Mouse (Mus musculus): ENCODE data around the gene Myadml2. TPM values are rescaled to one million over a fixed set of nuclear protein-coding genes. Genes with fewer than 3 reads are reported as not detected.
A peak's percentile ranks its signal among the peaks of the same experiment; 100 is the strongest.
"Not testable (repeated sequence)": the region's sequence is repeated elsewhere in the genome, so short reads cannot be mapped to it uniquely, and the experiment has no call there.

Gene Myadml2
- polyA plus RNA-seq, 1 experiment, result 0.83 TPM

GRCm38 (mm10) chr11:120676951-120677350 is 29.0 kb upstream of the Myadml2 start:
- peaks cover 3% of the 10 kb centered on the region for H3K36me3 ChIP-seq (ENCODE audit: control insufficient read depth, insufficient read depth, low read length)
- peaks cover 6% of the 10 kb centered on the region; the same call in 1 of the 2 replicates for H3K4me1 ChIP-seq (ENCODE audit: control insufficient read depth, insufficient read depth, insufficient read length)
- H3K27ac ChIP-seq (ENCODE audit: insufficient read depth, low read length), result no peak overlapping the region

GRCm38 (mm10) chr11:120675875-120676274 is 27.9 kb upstream of the Myadml2 start:
- WGBS, result 67% methylated on average over 5 of the region's 5 CpGs
- H3K4me1 ChIP-seq (ENCODE audit: control insufficient read depth, insufficient read depth, insufficient read length), result not testable (repeated sequence)

More at GRCm38 (mm10) chr11:120676951-120677350, 29.0 kb upstream of the Myadml2 start:
- 91% methylated on average over 4 of the region's 4 CpGs for WGBS
- Histone ChIP-seq H3K4me3 (ENCODE audit: extremely low read depth, insufficient read depth, insufficient read length) (no peak overlapping the region), H3K27me3 (ENCODE audit: control insufficient read depth, insufficient read depth, low read length) (no peaks in the 10 kb centered on the region)
- no peak for DNase-seq (ENCODE audit: low read depth in 1 of 2, low spot score in 2 of 2)
- TF ChIP-seq POLR2A (IDR thresholded peaks at IDR 0.05; ENCODE audit: low read depth, low read length) (no peak), CTCF (IDR thresholded peaks at IDR 0.05; ENCODE audit: extremely low read depth, insufficient read depth, insufficient read length, insufficient replicate concordance) (no peak)

GRCm38 (mm10) chr11:120673594-120674122 is 25.7 kb upstream of the Myadml2 start:
- DNase-seq (ENCODE audit: low read depth in 1 of 2, low spot score in 2 of 2), result no peak
- 31% methylated on average over 12 of the region's 12 CpGs for WGBS
- Histone ChIP-seq H3K4me1 (ENCODE audit: control insufficient read depth, insufficient read depth, insufficient read length) (peaks cover 6% of the 10 kb centered on the region; the same call in 1 of the 2 replicates), H3K36me3 (ENCODE audit: control insufficient read depth, insufficient read depth, low read length) (peaks cover 3% of the 10 kb centered on the region), H3K27me3 (ENCODE audit: control insufficient read depth, insufficient read depth, low read length) (no peaks in the 10 kb centered on the region), H3K27ac (ENCODE audit: insufficient read depth, low read length) (peak overlapping the region; percentile 93), H3K4me3 (ENCODE audit: extremely low read depth, insufficient read depth, insufficient read length) (peak overlapping the region; percentile 81)
- no peak for TF ChIP-seq POLR2A (IDR thresholded peaks at IDR 0.05; ENCODE audit: low read depth, low read length)
- TF ChIP-seq CTCF (IDR thresholded peaks at IDR 0.05; ENCODE audit: extremely low read depth, insufficient read depth, insufficient read length, insufficient replicate concordance), result no peak

More at GRCm38 (mm10) chr11:120675875-120676274, 27.9 kb upstream of the Myadml2 start:
- DNase-seq (ENCODE audit: low read depth in 1 of 2, low spot score in 2 of 2); H3K27me3 ChIP-seq (ENCODE audit: control insufficient read depth, insufficient read depth, low read length); H3K27ac ChIP-seq (ENCODE audit: insufficient read depth, low read length); H3K4me3 ChIP-seq (ENCODE audit: extremely low read depth, insufficient read depth, insufficient read length); H3K36me3 ChIP-seq (ENCODE audit: control insufficient read depth, insufficient read depth, low read length): not testable (repeated sequence)

GRCm38 (mm10) chr11:120672687-120673593 is 25.0 kb upstream of the Myadml2 start, which contains the start of gene Aspscr1:
Gene Aspscr1, plus strand, starts transcription at chr11:120672973.
- peak; percentile 91 to 95 for DNase-seq (ENCODE audit: low read depth in 1 of 2, low spot score in 2 of 2)
- no peaks in the 10 kb centered on the region for H3K27me3 ChIP-seq (ENCODE audit: control insufficient read depth, insufficient read depth, low read length)
- H3K4me3 ChIP-seq (ENCODE audit: extremely low read depth, insufficient read depth, insufficient read length), result peak within 1 kb of the TSS; percentile 81
- TF ChIP-seq POLR2A (IDR thresholded peaks at IDR 0.05; ENCODE audit: low read depth, low read length) (peak; percentile 49; the same call in 1 of the 2 replicates), CTCF (IDR thresholded peaks at IDR 0.05; ENCODE audit: extremely low read depth, insufficient read depth, insufficient read length, insufficient replicate concordance) (no peak)
- WGBS, result 1% methylated on average over 82 of the region's 83 CpGs
- H3K27ac ChIP-seq (ENCODE audit: insufficient read depth, low read length), result peak within 1 kb of the TSS; percentile 93
- H3K4me1 ChIP-seq (ENCODE audit: control insufficient read depth, insufficient read depth, insufficient read length), result peaks cover 6% of the 10 kb centered on the region; the same call in 1 of the 2 replicates
- no peaks in the 10 kb centered on the region for H3K36me3 ChIP-seq (ENCODE audit: control insufficient read depth, insufficient read depth, low read length)

GRCm38 (mm10) chr11:120666617-120667016 is 18.7 kb upstream of the Myadml2 start:
- no peak for TF ChIP-seq CTCF (IDR thresholded peaks at IDR 0.05; ENCODE audit: extremely low read depth, insufficient read depth, insufficient read length, insufficient replicate concordance)
- TF ChIP-seq POLR2A (IDR thresholded peaks at IDR 0.05; ENCODE audit: low read depth, low read length), result no peak
- H3K27me3 ChIP-seq (ENCODE audit: control insufficient read depth, insufficient read depth, low read length), result 0 out of 2 replicates have a peak, but pooled peaks cover 2% of the 10 kb centered on the region
- no peaks in the 10 kb centered on the region for H3K4me1 ChIP-seq (ENCODE audit: control insufficient read depth, insufficient read depth, insufficient read length)
- no peak overlapping the region for H3K4me3 ChIP-seq (ENCODE audit: extremely low read depth, insufficient read depth, insufficient read length)
- no peak overlapping the region for H3K27ac ChIP-seq (ENCODE audit: insufficient read depth, low read length)
- no peak for DNase-seq (ENCODE audit: low read depth in 1 of 2, low spot score in 2 of 2)
- 73% methylated on average over 3 of the region's 3 CpGs for WGBS
- H3K36me3 ChIP-seq (ENCODE audit: control insufficient read depth, insufficient read depth, low read length), result no peaks in the 10 kb centered on the region

GRCm38 (mm10) chr11:120665406-120665805 is 17.4 kb upstream of the Myadml2 start:
- WGBS, result 86% methylated on average over 3 of the region's 3 CpGs
- no peak overlapping the region for H3K4me3 ChIP-seq (ENCODE audit: extremely low read depth, insufficient read depth, insufficient read length)
- DNase-seq (ENCODE audit: low read depth in 1 of 2, low spot score in 2 of 2), result no peak
- peaks cover 13% of the 10 kb centered on the region for H3K27me3 ChIP-seq (ENCODE audit: control insufficient read depth, insufficient read depth, low read length)
- no peaks in the 10 kb centered on the region for H3K36me3 ChIP-seq (ENCODE audit: control insufficient read depth, insufficient read depth, low read length)
- H3K4me1 ChIP-seq (ENCODE audit: control insufficient read depth, insufficient read depth, insufficient read length), result peaks cover 7% of the 10 kb centered on the region; the same call in 1 of the 2 replicates
- TF ChIP-seq POLR2A (IDR thresholded peaks at IDR 0.05; ENCODE audit: low read depth, low read length), result no peak
- no peak for TF ChIP-seq CTCF (IDR thresholded peaks at IDR 0.05; ENCODE audit: extremely low read depth, insufficient read depth, insufficient read length, insufficient replicate concordance)
- H3K27ac ChIP-seq (ENCODE audit: insufficient read depth, low read length), result no peak overlapping the region
